Mouse (Mus musculus) forebrain, embryonic 14.5 days (tissue): ENCODE data around the gene Fabp3. TPM values are rescaled to one million over a fixed set of nuclear protein-coding genes. Genes with fewer than 3 reads are reported as not detected.

Source experiments
- ATAC-seq: fragments of 200-750 bp; cut with Nextera tagmentation; 2 replicates; pipeline ENCODE4 v1.8.0; 2017; ENCODE audit warnings: mild to moderate bottlenecking, moderate library complexity
- DNase-seq: peaks from one replicate; pipeline ENCODE4 v3.0.0-alpha.2; 2015; ENCODE audit warnings: low spot score
- H3K27ac ChIP-seq: fragments of 300-500 bp; sonication (generic); 2 replicates; pipeline ENCODE4 v1.5.1; 2014; ENCODE audit warnings: low read depth, mild to moderate bottlenecking, control low read depth, low read length, moderate library complexity
- H3K27me3 ChIP-seq: fragments of 300-500 bp; sonication (generic); replicated peaks from 2 replicates; pipeline ENCODE4 v1.6.1; 2014; ENCODE audit warnings: low read length, control low read depth, mixed read lengths; ENCODE audit not compliant: control insufficient read depth, insufficient read depth
- H3K36me3 ChIP-seq: fragments of 300-500 bp; sonication (generic); 2 replicates; pipeline ENCODE4 v1.6.1; 2014; ENCODE audit warnings: low read length, control low read depth; ENCODE audit not compliant: control insufficient read depth, insufficient read depth
- H3K4me1 ChIP-seq: fragments of 300-500 bp; sonication (generic); 2 replicates; pipeline ENCODE4 v1.6.1; 2014; ENCODE audit warnings: antibody characterized with exemption, low read length, control low read depth; ENCODE audit not compliant: control insufficient read depth, insufficient read depth
- H3K4me2 ChIP-seq: fragments of 300-500 bp; sonication (generic); 2 replicates; pipeline ENCODE4 v1.6.1; 2014; ENCODE audit warnings: mild to moderate bottlenecking, control low read depth, low read length
- H3K4me3 ChIP-seq: fragments of 300-500 bp; sonication (generic); 2 replicates; pipeline ENCODE4 v1.5.1; 2014; ENCODE audit warnings: low read depth, low read length, control low read depth
- H3K9ac ChIP-seq: fragments of 300-500 bp; sonication (generic); 2 replicates; pipeline ENCODE4 v1.6.1; 2014; ENCODE audit warnings: mild to moderate bottlenecking, low read length, control low read depth, moderate library complexity
- H3K9me3 ChIP-seq: fragments of 300-500 bp; sonication (generic); replicated peaks from 2 replicates; pipeline ENCODE4 v1.6.1; 2016; ENCODE audit warnings: low read length, control low read depth, mixed read lengths; ENCODE audit not compliant: control insufficient read depth
- WGBS: fragments of 180-500 bp; shearing (Covaris S2); extraction: QIAGEN DNeasy Blood & Tissue Kit; methylation state at CpG from one replicate; pipeline ENCODE4 v1.1.7; 2014; 5-methylcytosine and 5-hydroxymethylcytosine counted together
- polyA plus RNA-seq: library from polyadenylated mRNA; unstranded; fragments of >200 nt; fragmentation: Nextera tagmentation; extraction: Ambion mirVana; gene quantifications from 2 replicates; pipeline ENCODE4 v1.2.1, GENCODE M21; 2014

Fabp3 gene
- polyA plus RNA-seq: 107 and 121 TPM in 2 replicates

DNA sequence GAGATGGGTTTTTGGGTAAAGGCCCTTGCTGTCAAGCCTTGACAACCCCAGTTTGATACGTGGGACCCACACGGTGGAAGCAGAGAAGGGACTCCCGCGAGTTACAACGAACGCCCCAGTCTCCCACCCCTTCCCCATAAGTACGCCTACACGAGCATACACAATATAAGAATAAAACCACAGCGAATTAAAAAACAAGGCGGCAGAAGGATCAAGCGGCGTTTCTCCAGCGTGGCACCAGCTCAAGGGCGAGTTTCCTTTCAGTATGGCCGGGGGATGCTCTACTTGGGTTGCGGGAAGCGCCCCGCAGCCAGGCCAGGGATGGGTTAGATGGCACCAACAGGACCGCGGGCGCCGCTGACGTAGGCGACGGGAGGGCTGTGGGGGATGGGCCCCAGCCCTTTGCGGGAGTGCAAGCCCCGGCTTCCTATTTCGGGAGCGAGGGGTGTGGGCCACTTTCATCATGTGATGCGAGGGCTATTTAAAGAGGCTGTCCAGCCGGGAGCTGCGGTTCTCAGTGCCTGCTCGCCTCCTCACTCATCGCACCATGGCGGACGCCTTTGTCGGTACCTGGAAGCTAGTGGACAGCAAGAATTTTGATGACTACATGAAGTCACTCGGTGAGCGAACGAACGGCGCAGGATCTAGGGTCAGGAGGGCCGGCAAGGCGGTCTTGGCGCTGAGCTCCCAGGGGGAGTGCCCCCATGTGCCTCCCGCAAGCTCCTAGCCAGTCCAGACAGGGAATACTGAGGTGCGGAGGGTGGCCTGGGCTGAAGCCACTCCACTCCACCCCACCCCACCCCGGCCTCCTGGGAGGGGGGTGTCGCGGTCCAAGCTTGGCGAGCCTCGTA lies at the start of gene Fabp3, which contains the start of gene Gm10570:
Gene Fabp3, plus strand, starts transcription at position 365 of the 851 bp plus-strand sequence.
Gene Gm10570, minus strand, starts transcription at position 444 of the 851 bp plus-strand sequence.
- peak within 1 kb of the TSS; percentile 70 for H3K9ac ChIP-seq
- WGBS: under 1% methylated on average over 52 of the region's 52 CpGs
- no peaks in the 10 kb centered on the region for H3K9me3 ChIP-seq
- peaks cover 4% of the 10 kb centered on the region for H3K4me1 ChIP-seq
- DNase-seq (peak; percentile 64), ATAC-seq (peak; percentile 83)
- H3K4me3 ChIP-seq: peak within 1 kb of the TSS; percentile 43
- no peak within 1 kb of the TSS for H3K27ac ChIP-seq
- peaks cover 4% of the 10 kb centered on the region for H3K36me3 ChIP-seq
- H3K4me2 ChIP-seq: peak within 1 kb of the TSS; percentile 88
- peaks cover 29% of the 10 kb centered on the region for H3K27me3 ChIP-seq

DNA sequence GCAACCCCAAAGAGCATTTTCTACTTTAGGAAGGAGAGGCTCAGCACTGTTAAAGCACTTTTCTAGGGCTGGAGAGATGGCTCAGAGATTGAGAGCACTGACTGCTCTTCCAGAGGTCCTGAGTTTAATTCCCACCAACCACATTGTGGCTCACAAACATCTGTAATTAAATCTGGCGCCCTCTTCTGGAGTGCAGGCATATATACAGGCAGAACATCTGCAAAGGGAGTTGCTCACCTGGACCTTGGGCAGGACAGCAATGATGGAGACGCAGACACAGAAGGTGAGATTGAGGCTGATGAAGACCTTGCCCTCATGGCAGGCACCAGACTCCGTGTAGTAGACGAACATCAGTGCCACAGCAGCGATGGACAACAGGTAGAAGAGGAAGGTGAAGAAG lies 48.0 kb upstream of the Fabp3 start:
- peaks cover 85% of the 10 kb centered on the region for H3K36me3 ChIP-seq
- no peak for ATAC-seq
- no peak overlapping the region for H3K4me3 ChIP-seq
- H3K27ac ChIP-seq: no peak overlapping the region
- H3K27me3 ChIP-seq: no peaks in the 10 kb centered on the region
- no peak for DNase-seq
- WGBS: 34% methylated on average over 5 of the region's 5 CpGs
- H3K4me1 ChIP-seq: no peaks in the 10 kb centered on the region
- H3K9me3 ChIP-seq: no peaks in the 10 kb centered on the region
- H3K9ac ChIP-seq: no peak overlapping the region
- no peak overlapping the region for H3K4me2 ChIP-seq

GRCm38 (mm10) chr4:130264131-130264530 lies 44.3 kb upstream of the Fabp3 start:
- Histone ChIP-seq H3K27ac (no peak overlapping the region), H3K9me3 (no peaks in the 10 kb centered on the region), H3K4me3 (no peak overlapping the region), H3K36me3 (peaks cover 55% of the 10 kb centered on the region), H3K27me3 (no peaks in the 10 kb centered on the region), H3K9ac (no peak overlapping the region), H3K4me1 (0 out of 2 replicates have a peak, but pooled peaks cover 4% of the 10 kb centered on the region), H3K4me2 (no peak overlapping the region)
- ATAC-seq: 0 out of 2 replicates have a peak, but pooled peaks have one; percentile 12
- no peak for DNase-seq
- 35% methylated on average over 11 of the region's 11 CpGs for WGBS

DNA sequence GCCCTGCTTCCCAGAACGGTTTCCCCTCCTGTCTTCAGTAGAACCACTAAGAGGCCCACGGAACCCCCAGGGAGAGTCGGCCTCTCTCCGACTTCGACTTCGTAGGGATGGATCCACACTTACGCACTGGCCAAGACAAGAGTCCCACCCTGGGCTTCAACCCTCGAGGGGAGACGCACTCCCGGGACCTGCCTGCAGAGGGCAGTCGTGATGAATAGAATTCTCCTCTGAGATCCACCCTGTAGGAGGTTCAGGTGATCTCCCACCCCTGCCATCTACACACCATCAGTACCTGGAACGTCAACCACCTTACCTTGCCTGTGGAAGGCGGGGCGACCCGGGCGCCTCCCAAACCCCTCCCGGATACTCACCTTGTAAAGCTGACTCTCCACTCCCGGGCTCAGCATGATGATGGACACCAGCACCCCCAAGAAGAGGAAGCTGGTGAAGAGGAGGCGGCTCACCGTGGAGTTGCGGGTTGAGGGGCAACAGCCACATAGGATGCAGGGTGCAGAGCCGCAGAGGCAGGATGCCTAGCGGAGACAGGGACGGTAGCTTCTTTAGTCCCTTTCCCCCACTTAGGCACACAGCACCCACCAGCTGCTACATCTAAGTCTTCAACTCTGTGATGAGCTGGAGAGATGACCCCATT lies 43.6 kb upstream of the Fabp3 start:
- Histone ChIP-seq H3K4me3 (no peak overlapping the region), H3K36me3 (peaks cover 48% of the 10 kb centered on the region), H3K27ac (no peak overlapping the region), H3K4me1 (0 out of 2 replicates have a peak, but pooled peaks cover 4% of the 10 kb centered on the region), H3K9me3 (no peaks in the 10 kb centered on the region), H3K9ac (no peak overlapping the region), H3K4me2 (no peak overlapping the region), H3K27me3 (no peaks in the 10 kb centered on the region)
- peak; percentile 34; the same call in 1 of the 2 replicates for ATAC-seq
- WGBS: 28% methylated on average over 24 of the region's 24 CpGs
- peak; percentile 69 for DNase-seq

GRCm38 (mm10) chr4:130266601-130267000 lies 41.8 kb upstream of the Fabp3 start:
- ATAC-seq (no peak), DNase-seq (no peak)
- Histone ChIP-seq H3K4me2 (no peak overlapping the region), H3K4me1 (0 out of 2 replicates have a peak, but pooled peaks cover 4% of the 10 kb centered on the region), H3K4me3 (no peak overlapping the region), H3K36me3 (peaks cover 37% of the 10 kb centered on the region), H3K9me3 (no peaks in the 10 kb centered on the region), H3K27ac (no peak overlapping the region), H3K9ac (no peak overlapping the region), H3K27me3 (no peaks in the 10 kb centered on the region)
- WGBS: 51% methylated on average over 9 of the region's 9 CpGs

GRCm38 (mm10) chr4:130267069-130267468 lies 41.3 kb upstream of the Fabp3 start:
- 0 out of 2 replicates have a peak overlapping the region, but pooled peaks have one; percentile 27 for H3K27ac ChIP-seq
- ATAC-seq: no peak
- H3K9me3 ChIP-seq: no peaks in the 10 kb centered on the region
- 0 out of 2 replicates have a peak, but pooled peaks cover 4% of the 10 kb centered on the region for H3K4me1 ChIP-seq
- H3K4me2 ChIP-seq: no peak overlapping the region
- WGBS: 78% methylated on average over 7 of the region's 7 CpGs
- no peak for DNase-seq
- H3K36me3 ChIP-seq: peaks cover 32% of the 10 kb centered on the region
- H3K4me3 ChIP-seq: no peak overlapping the region
- H3K27me3 ChIP-seq: no peaks in the 10 kb centered on the region
- H3K9ac ChIP-seq: no peak overlapping the region

- DNase-seq (no peak), ATAC-seq (no peak)
- Histone ChIP-seq H3K4me2 (no peak overlapping the region), H3K9ac (no peak overlapping the region), H3K4me1 (peaks cover 16% of the 10 kb centered on the region), H3K4me3 (no peak overlapping the region), H3K27ac (no peak overlapping the region), H3K9me3 (no peaks in the 10 kb centered on the region), H3K36me3 (peaks cover 16% of the 10 kb centered on the region), H3K27me3 (no peaks in the 10 kb centered on the region)
- 90% methylated on average over 10 of the region's 10 CpGs for WGBS
Observed at GRCm38 (mm10) chr4:130268736-130269135, 39.7 kb upstream of the Fabp3 start.

GRCm38 (mm10) chr4:130270089-130270488 lies 38.3 kb upstream of the Fabp3 start:
- Histone ChIP-seq H3K27me3 (no peaks in the 10 kb centered on the region), H3K9ac (no peak overlapping the region), H3K4me2 (no peak overlapping the region), H3K9me3 (no peaks in the 10 kb centered on the region), H3K27ac (peak overlapping the region; percentile 31; the same call in 1 of the 2 replicates), H3K4me1 (peaks cover 16% of the 10 kb centered on the region), H3K36me3 (0 out of 2 replicates have a peak, but pooled peaks cover 9% of the 10 kb centered on the region), H3K4me3 (no peak overlapping the region)
- ATAC-seq (no peak), DNase-seq (peak; percentile 55)
- 76% methylated on average over 8 of the region's 8 CpGs for WGBS
